Mouse (Mus musculus) kidney, adult 2 months (tissue): Measurements from ENCODE around the gene Slc28a1. TPM values are rescaled to one million over a fixed set of nuclear protein-coding genes. Genes with fewer than 3 reads are reported as not detected.

Source experiments
- DNase-seq: peaks from one replicate; pipeline ENCODE4 v3.0.0; 2021
- H3K27ac ChIP-seq: fragments of 200-500 bp; 2 replicates; pipeline ENCODE4 v1.5.1; 2012; ENCODE audit warnings: low read depth, low read length, control low read depth, inconsistent platforms; ENCODE audit not compliant: insufficient read depth
- H3K27me3 ChIP-seq: fragments of 200-500 bp; replicated peaks from 2 replicates; pipeline ENCODE4 v1.6.1; 2012; ENCODE audit warnings: mild to moderate bottlenecking, moderate library complexity, low read length, inconsistent platforms; ENCODE audit not compliant: control insufficient read depth, insufficient read depth
- H3K36me3 ChIP-seq: fragments of 200-500 bp; 2 replicates; pipeline ENCODE4 v1.6.1; 2012; ENCODE audit warnings: mild to moderate bottlenecking, moderate library complexity, low read length, inconsistent platforms; ENCODE audit not compliant: control insufficient read depth, insufficient read depth
- H3K4me1 ChIP-seq: fragments of 200-500 bp; 2 replicates; pipeline ENCODE4 v1.6.1; 2011; ENCODE audit warnings: low read length; ENCODE audit not compliant: control insufficient read depth, insufficient read depth
- H3K4me3 ChIP-seq: fragments of 200-500 bp; 2 replicates; pipeline ENCODE4 v1.5.1; 2011; ENCODE audit warnings: mild to moderate bottlenecking, low read depth, low read length, control low read depth; ENCODE audit not compliant: insufficient read depth
- CTCF ChIP-seq: fragments of 200-500 bp; conservative IDR thresholded peaks from 2 replicates; pipeline ENCODE4 v1.5.1; 2011; ENCODE audit warnings: low read depth, mild to moderate bottlenecking, control low read depth, low read length, moderate library complexity, mixed read lengths; ENCODE audit not compliant: insufficient read depth, insufficient read length
- POLR2A ChIP-seq: fragments of 200-500 bp; IDR thresholded peaks from one replicate; pipeline ENCODE4 v1.6.1; 2011; ENCODE audit warnings: low read depth, low read length, control low read depth
- WGBS: fragments of 180-500 bp; shearing (Covaris S2); methylation state at CpG from one replicate; pipeline ENCODE4 v1.1.7; 2018; 5-methylcytosine and 5-hydroxymethylcytosine counted together
- polyA plus RNA-seq: library from polyadenylated mRNA; depleted of rRNA; stranded (reverse); fragments of >200 nt; gene quantifications from 2 replicates; pipeline ENCODE4 v1.2.3, GENCODE M21; 2012

Gene Slc28a1
- polyA plus RNA-seq, 1 experiment, result 18.8 TPM

GRCm38 (mm10) chr7:81123553-81123952, 9.0 kb downstream of the Slc28a1 start:
- Histone ChIP-seq H3K4me3 (no peak overlapping the region), H3K27ac (no peak overlapping the region), H3K4me1 (peaks cover 19% of the 10 kb centered on the region), H3K36me3 (no peaks in the 10 kb centered on the region), H3K27me3 (no peaks in the 10 kb centered on the region)
- DNase-seq, result peak; percentile 75
- WGBS, result 78% methylated on average over 5 of the region's 5 CpGs
- no peak for TF ChIP-seq CTCF
- no peak for TF ChIP-seq POLR2A

DNA sequence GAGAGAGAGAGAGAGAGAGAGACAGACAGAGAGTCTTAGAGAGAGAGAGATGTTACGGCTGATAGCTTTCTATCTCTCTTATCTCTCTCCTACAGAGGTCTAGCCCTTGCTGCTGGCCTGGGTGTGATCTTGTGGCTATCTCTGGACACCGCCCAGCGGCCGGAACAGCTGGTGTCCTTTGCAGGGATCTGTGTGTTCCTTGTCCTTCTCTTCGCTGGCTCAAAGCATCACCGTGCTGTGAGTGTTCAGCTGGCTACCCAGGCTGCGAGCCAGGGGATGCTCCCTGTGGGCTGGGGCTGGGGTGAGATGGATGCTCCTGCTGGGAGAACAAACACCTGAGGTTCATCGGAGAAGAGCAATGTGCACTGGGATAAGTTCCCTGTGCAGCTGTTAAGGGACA, 10.2 kb downstream of the Slc28a1 start:
- no peak for TF ChIP-seq CTCF
- TF ChIP-seq POLR2A, result no peak
- no peaks in the 10 kb centered on the region for H3K36me3 ChIP-seq
- DNase-seq, result peak; percentile 40
- no peak overlapping the region for H3K4me3 ChIP-seq
- H3K4me1 ChIP-seq, result peaks cover 19% of the 10 kb centered on the region
- H3K27me3 ChIP-seq, result no peaks in the 10 kb centered on the region
- no peak overlapping the region for H3K27ac ChIP-seq
- 60% methylated on average over 8 of the region's 8 CpGs for WGBS

DNA sequence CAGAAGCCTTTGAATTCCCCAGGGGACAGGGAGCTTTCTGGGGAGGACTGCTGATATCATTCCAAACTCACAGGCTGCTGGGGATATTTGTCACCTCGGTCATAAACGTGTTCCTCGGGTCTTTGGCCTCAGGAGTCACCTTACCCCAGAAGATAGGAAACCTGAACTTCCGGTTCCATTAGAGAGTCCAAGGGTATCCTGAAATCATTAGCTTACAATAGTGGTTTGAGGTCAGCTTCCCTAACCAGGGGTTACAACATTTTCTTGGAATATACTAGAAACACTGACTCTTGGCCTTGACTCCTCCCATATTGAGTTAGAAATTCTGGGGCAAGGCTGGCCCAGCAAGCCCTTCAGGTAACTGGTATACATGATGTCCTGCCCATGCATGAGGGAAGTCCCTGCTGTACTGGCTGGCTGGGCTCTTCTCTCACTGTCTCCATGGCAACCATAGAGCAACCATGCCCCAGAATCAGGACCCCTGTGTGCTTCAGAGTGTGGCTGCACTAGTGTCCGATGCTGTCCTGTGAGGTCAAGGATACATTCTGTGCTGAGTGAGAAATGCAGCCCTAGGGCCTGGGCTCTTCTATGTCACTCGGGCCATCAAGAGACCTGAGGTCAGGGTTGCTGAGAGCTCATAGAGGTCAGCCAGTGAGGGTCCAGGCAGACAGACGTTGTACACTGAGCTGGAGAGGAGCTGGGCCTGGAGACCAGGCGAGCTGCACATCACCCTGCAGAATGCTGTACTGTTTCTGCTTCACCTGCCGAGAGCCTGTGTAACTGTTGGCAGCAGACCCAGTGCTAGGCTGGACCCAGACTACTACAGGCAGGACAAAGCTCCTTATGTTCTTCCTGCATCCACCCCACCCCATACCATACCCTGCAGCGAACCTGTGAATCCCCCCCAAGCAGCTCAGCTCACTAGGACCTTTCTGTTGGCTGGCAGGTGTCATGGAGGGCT, 10.9 kb downstream of the Slc28a1 start:
- H3K4me3 ChIP-seq, result no peak overlapping the region
- H3K4me1 ChIP-seq, result peaks cover 19% of the 10 kb centered on the region
- H3K27ac ChIP-seq, result no peak overlapping the region
- peak; percentile 75 for DNase-seq
- no peak for TF ChIP-seq POLR2A
- TF ChIP-seq CTCF, result no peak
- WGBS, result 55% methylated on average over 10 of the region's 10 CpGs
- no peaks in the 10 kb centered on the region for H3K27me3 ChIP-seq
- H3K36me3 ChIP-seq, result no peaks in the 10 kb centered on the region

DNA sequence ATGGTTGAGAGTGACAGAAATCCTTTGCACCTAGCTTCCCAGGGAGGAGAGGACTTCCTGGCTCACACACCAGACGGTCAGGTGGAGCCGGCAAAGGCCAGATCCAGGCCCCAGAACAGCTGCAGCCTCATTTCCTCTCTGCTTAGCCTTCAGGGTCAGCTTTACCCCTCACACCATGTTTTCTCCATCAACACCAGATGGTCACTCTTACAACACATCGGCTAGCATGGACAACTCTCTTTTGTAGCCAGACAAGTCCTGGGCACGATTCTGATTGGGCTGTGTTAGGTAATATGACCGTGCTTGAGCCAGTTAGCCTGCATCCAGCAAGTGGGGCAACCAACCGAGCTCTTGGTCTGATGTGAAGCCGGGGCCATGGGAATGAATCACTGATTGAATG, 17.3 kb downstream of the Slc28a1 start:
- H3K4me1 ChIP-seq, result peaks cover 12% of the 10 kb centered on the region
- H3K36me3 ChIP-seq, result no peaks in the 10 kb centered on the region
- no peaks in the 10 kb centered on the region for H3K27me3 ChIP-seq
- DNase-seq, result no peak
- TF ChIP-seq CTCF, result no peak
- TF ChIP-seq POLR2A, result no peak
- H3K27ac ChIP-seq, result no peak overlapping the region
- H3K4me3 ChIP-seq, result no peak overlapping the region
- WGBS, result 61% methylated on average over 7 of the region's 7 CpGs

GRCm38 (mm10) chr7:81132851-81133279, 18.3 kb downstream of the Slc28a1 start:
- Histone ChIP-seq H3K27ac (no peak overlapping the region; the same call in none of the 2 replicates), H3K4me1 (peaks cover 12% of the 10 kb centered on the region), H3K27me3 (no peaks in the 10 kb centered on the region), H3K4me3 (no peak overlapping the region), H3K36me3 (no peaks in the 10 kb centered on the region)
- WGBS, result 25% methylated on average over 2 of the region's 2 CpGs
- peak; percentile 77 for DNase-seq
- no peak for TF ChIP-seq POLR2A
- TF ChIP-seq CTCF, result no peak

DNA sequence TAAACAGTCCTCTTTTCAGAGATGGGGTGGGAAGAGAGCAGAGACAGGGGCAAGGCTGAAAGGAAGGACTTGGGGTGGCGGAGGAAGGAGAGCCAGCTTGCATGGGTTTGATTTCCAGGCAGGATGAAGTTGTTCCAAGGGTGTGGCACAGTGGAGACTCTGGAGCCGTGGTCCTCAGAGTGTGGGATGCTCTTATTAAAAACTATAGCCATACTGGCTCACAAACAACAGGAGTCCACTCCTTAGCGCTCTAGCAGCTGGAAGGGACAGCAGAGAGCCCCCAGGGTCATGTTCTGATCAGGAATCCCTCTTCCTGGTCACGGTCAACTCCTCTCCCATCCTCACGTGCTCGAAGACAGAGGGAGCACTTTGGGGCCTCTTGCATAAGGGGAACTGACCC, 18.8 kb downstream of the Slc28a1 start:
- no peak for TF ChIP-seq POLR2A
- TF ChIP-seq CTCF, result no peak

DNA sequence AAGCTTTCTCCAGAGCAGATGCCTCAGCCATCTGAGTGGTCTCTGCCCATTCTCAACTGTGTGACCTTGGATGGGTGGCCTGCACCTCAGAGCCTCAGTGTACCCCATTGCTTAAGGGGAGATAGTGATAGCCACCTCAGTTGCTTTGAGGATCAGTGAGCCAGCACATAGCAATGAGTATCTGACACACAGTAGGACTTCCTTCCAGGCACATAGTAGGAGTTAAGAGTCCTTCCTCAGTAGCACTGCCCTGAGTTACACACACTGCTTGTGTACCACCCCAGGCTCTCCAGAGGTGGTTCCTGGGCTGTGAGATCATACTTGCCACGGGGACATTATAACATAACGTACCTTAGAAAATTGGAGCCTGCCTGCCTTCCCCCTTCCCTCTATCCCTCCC, 19.3 kb downstream of the Slc28a1 start:
- H3K4me1 ChIP-seq, result peaks cover 17% of the 10 kb centered on the region
- H3K27me3 ChIP-seq, result no peaks in the 10 kb centered on the region
- no peaks in the 10 kb centered on the region for H3K36me3 ChIP-seq
- 71% methylated on average over 2 of the region's 2 CpGs for WGBS
- no peak overlapping the region for H3K27ac ChIP-seq
- TF ChIP-seq POLR2A (no peak), CTCF (no peak)
- H3K4me3 ChIP-seq, result no peak overlapping the region
- DNase-seq, result no peak

More for the DNA sequence above, 18.8 kb downstream of the Slc28a1 start:
- peaks cover 12% of the 10 kb centered on the region for H3K4me1 ChIP-seq
- H3K36me3 ChIP-seq, result no peaks in the 10 kb centered on the region
- 69% methylated on average over 6 of the region's 6 CpGs for WGBS
- no peak for DNase-seq
- H3K4me3 ChIP-seq, result no peak overlapping the region
- no peaks in the 10 kb centered on the region for H3K27me3 ChIP-seq
- no peak overlapping the region for H3K27ac ChIP-seq
